Mouse (Mus musculus) kidney, adult 2 months (tissue): ENCODE measurements around the gene Pcgf2.

Source experiments
- CTCF ChIP-seq: fragments of 200-500 bp; conservative IDR thresholded peaks from 2 replicates; pipeline ENCODE4 v1.5.1; 2011; ENCODE audit warnings: low read depth, mild to moderate bottlenecking, control low read depth, low read length, moderate library complexity, mixed read lengths; ENCODE audit not compliant: insufficient read depth, insufficient read length
- POLR2A ChIP-seq: fragments of 200-500 bp; IDR thresholded peaks from one replicate; pipeline ENCODE4 v1.6.1; 2011; ENCODE audit warnings: low read depth, low read length, control low read depth

DNA sequence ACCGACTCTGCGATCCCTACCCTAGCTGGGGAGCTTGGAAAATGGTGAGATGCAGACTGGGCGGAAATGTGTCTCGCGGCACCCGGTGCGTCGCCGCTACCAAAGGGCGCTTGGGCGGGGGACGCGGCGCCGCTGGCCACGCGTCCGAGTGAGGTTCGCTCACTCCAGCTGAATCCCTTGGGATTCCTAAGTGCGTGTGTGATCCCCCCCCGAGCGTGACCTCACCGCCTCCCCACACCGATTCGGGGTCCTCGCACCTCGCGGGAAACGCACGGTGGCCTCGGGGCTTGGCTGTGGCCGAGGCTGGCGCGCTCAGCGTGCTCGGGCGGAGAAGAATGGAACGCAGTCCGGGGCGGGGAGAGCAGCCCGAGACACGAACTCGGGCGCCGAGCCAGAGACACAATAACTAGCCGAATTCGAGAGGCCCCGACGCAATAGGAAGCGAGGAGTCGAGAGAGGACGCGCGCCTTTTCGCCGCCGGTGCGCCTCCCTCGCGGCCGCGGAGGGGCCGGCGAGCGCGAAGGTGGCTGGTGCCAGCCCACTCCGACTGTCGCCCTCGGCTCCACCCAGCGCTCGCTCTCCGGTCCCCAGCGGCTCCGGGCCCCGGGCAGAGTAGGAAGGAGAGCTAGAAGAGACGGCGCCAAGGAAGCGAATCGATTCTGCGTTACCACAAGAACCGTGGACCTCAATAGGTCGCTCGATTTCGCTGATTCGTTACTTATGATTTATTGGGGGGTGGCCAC lies at the start of gene Pcgf2:
- TF ChIP-seq POLR2A = no peak
- TF ChIP-seq CTCF = no peak
